Mouse (Mus musculus) limb, embryonic 11.5 days (tissue): ENCODE data around the gene Olfr316. TPM values are rescaled to one million over a fixed set of nuclear protein-coding genes. Genes with fewer than 3 reads are reported as not detected.
"Not testable (repeated sequence)": the region's sequence is repeated elsewhere in the genome, so short reads cannot be mapped to it uniquely, and the experiment has no call there.

Experiments used
- ATAC-seq: fragments of 200-750 bp; cut with Nextera tagmentation; 2 replicates; pipeline ENCODE4 v1.8.0; 2017; ENCODE audit warnings: low read depth; ENCODE audit not compliant: insufficient number of reproducible peaks, low FRiP score, low TSS enrichment
- DNase-seq: peaks from one replicate; pipeline ENCODE4 v3.0.0-alpha.2; 2015; ENCODE audit warnings: low spot score
- H3K27ac ChIP-seq: fragments of 300-500 bp; sonication (generic); replicated peaks from 2 replicates; pipeline ENCODE4 v1.5.1; 2014; ENCODE audit warnings: low read depth, mild to moderate bottlenecking, low read length
- H3K27me3 ChIP-seq: fragments of 300-500 bp; sonication (generic); 2 replicates; pipeline ENCODE4 v1.6.1; 2014; ENCODE audit warnings: mild to moderate bottlenecking, low read length, mixed read lengths; ENCODE audit not compliant: control insufficient read depth, insufficient read depth
- H3K36me3 ChIP-seq: fragments of 300-500 bp; sonication (generic); 2 replicates; pipeline ENCODE4 v1.6.1; 2014; ENCODE audit warnings: mild to moderate bottlenecking, low read length, moderate library complexity, mixed read lengths; ENCODE audit not compliant: control insufficient read depth, insufficient read depth
- H3K4me1 ChIP-seq: fragments of 300-500 bp; sonication (generic); 2 replicates; pipeline ENCODE4 v1.6.1; 2014; ENCODE audit warnings: low read length, mixed read lengths; ENCODE audit not compliant: control insufficient read depth, insufficient read depth
- H3K4me2 ChIP-seq: fragments of 300-500 bp; sonication (generic); 2 replicates; pipeline ENCODE4 v1.6.1; 2014; ENCODE audit warnings: low read depth, mild to moderate bottlenecking, moderate library complexity; ENCODE audit not compliant: severe bottlenecking
- H3K4me3 ChIP-seq: fragments of 300-500 bp; sonication (generic); 2 replicates; pipeline ENCODE4 v1.5.1; 2014; ENCODE audit warnings: low read depth, low read length
- H3K9ac ChIP-seq: fragments of 300-500 bp; sonication (generic); 2 replicates; pipeline ENCODE4 v1.6.1; 2014; ENCODE audit warnings: mild to moderate bottlenecking, low read length
- H3K9me3 ChIP-seq: fragments of 300-500 bp; sonication (generic); 2 replicates; pipeline ENCODE4 v1.6.1; 2016; ENCODE audit warnings: low read length; ENCODE audit not compliant: control insufficient read depth
- WGBS: fragments of 180-500 bp; shearing (Covaris S2); extraction: QIAGEN DNeasy Blood & Tissue Kit; methylation state at CpG from one replicate; pipeline ENCODE4 v1.1.7; 2014; 5-methylcytosine and 5-hydroxymethylcytosine counted together
- polyA plus RNA-seq: library from polyadenylated mRNA; unstranded; fragments of >200 nt; fragmentation: Nextera tagmentation; extraction: Ambion mirVana; gene quantifications from 2 replicates; pipeline ENCODE4 v1.2.1, GENCODE M21; 2014

Gene Olfr316
- polyA plus RNA-seq, result not detected in 2 replicates

DNA sequence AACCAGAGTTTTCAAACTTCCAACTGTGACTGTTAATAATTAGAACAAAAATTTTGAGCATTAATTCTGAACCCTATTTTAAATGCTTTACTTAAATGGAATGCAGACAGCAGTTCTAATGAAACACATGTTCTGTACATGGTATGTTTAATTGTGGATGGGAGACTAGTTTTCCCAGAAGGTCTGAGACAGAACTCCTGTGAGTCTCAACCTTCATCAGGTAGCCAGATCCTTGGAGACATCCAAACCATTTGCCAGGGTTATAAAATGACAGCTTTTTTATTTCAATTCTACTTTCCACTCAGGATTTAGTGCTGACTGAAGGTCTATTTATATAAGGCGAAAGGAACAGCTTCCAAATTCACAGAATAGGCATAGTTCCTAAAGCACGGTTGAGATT is at the start of gene Olfr316:
Gene Olfr316, plus strand, starts transcription at position 301 of the 400 bp plus-strand sequence.
- no peak for ATAC-seq
- 91% methylated on average over 2 of the region's 2 CpGs for WGBS

GRCm38 (mm10) chr11:58709086-58709485 is 43.4 kb upstream of the Olfr316 start:
- DNase-seq (no peak), ATAC-seq (no peak)
- H3K4me3 ChIP-seq, result no peak overlapping the region
- no peaks in the 10 kb centered on the region for H3K4me1 ChIP-seq
- H3K4me2 ChIP-seq, result no peak overlapping the region
- H3K27me3 ChIP-seq, result no peaks in the 10 kb centered on the region
- no peak overlapping the region for H3K27ac ChIP-seq
- H3K9me3 ChIP-seq, result no peaks in the 10 kb centered on the region
- H3K36me3 ChIP-seq, result no peaks in the 10 kb centered on the region
- H3K9ac ChIP-seq, result no peak overlapping the region
- WGBS, result 79% methylated on average over 11 of the region's 11 CpGs

More for the DNA sequence above, at the start of gene Olfr316:
- no peaks in the 10 kb centered on the region for H3K9me3 ChIP-seq
- no peak within 1 kb of the TSS for H3K27ac ChIP-seq
- H3K4me3 ChIP-seq, result no peak within 1 kb of the TSS
- no peak within 1 kb of the TSS for H3K4me2 ChIP-seq
- no peak for DNase-seq
- no peaks in the 10 kb centered on the region for H3K36me3 ChIP-seq
- no peaks in the 10 kb centered on the region for H3K27me3 ChIP-seq
- H3K4me1 ChIP-seq, result no peaks in the 10 kb centered on the region
- H3K9ac ChIP-seq, result no peak within 1 kb of the TSS

- H3K4me3 ChIP-seq, H3K4me2 ChIP-seq, H3K9ac ChIP-seq, H3K27me3 ChIP-seq, DNase-seq, H3K27ac ChIP-seq, H3K36me3 ChIP-seq, H3K4me1 ChIP-seq, H3K9me3 ChIP-seq, ATAC-seq: not testable (repeated sequence)
- WGBS, result 88% methylated on average over 6 of the region's 7 CpGs
Measured at GRCm38 (mm10) chr11:58717723-58718122, 34.8 kb upstream of the Olfr316 start.

GRCm38 (mm10) chr11:58719701-58720100 is 32.8 kb upstream of the Olfr316 start:
- no peaks in the 10 kb centered on the region for H3K9me3 ChIP-seq
- no peak overlapping the region for H3K4me2 ChIP-seq
- WGBS, result 82% methylated on average over 4 of the region's 4 CpGs
- ATAC-seq, result no peak
- no peaks in the 10 kb centered on the region for H3K27me3 ChIP-seq
- DNase-seq, result no peak
- H3K4me1 ChIP-seq, result no peaks in the 10 kb centered on the region
- H3K4me3 ChIP-seq, result no peak overlapping the region
- no peaks in the 10 kb centered on the region for H3K36me3 ChIP-seq
- H3K27ac ChIP-seq, result no peak overlapping the region
- H3K9ac ChIP-seq, result no peak overlapping the region

DNA sequence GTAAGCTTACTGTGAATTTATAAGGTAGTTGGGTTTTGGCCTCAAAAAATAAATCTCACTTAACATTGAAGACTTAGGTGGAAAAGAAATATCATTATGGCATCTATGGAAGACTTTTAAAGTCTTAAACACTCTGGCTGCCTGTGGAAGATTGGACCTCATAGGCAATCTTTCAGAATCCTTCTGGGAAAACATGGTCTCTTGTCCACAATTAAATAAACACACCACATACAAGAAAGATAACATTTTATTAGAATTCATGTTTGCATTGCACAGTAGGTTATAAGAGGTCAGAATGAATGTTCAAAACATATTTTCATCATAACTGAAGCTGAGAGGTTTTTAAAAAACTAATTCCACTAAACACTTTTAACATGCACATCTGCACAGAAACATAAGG is 28.6 kb upstream of the Olfr316 start, which contains the start of gene Olfr318:
Gene Olfr318, minus strand, starts transcription at position 101 of the 400 bp plus-strand sequence.
- ATAC-seq (no peak), DNase-seq (no peak)
- H3K27me3 ChIP-seq, result no peaks in the 10 kb centered on the region
- no peaks in the 10 kb centered on the region for H3K36me3 ChIP-seq
- H3K4me2 ChIP-seq, result no peak within 1 kb of the TSS
- no peak within 1 kb of the TSS for H3K4me3 ChIP-seq
- H3K27ac ChIP-seq, result no peak within 1 kb of the TSS
- no peaks in the 10 kb centered on the region for H3K4me1 ChIP-seq
- no peak within 1 kb of the TSS for H3K9ac ChIP-seq
- no peaks in the 10 kb centered on the region for H3K9me3 ChIP-seq

DNA sequence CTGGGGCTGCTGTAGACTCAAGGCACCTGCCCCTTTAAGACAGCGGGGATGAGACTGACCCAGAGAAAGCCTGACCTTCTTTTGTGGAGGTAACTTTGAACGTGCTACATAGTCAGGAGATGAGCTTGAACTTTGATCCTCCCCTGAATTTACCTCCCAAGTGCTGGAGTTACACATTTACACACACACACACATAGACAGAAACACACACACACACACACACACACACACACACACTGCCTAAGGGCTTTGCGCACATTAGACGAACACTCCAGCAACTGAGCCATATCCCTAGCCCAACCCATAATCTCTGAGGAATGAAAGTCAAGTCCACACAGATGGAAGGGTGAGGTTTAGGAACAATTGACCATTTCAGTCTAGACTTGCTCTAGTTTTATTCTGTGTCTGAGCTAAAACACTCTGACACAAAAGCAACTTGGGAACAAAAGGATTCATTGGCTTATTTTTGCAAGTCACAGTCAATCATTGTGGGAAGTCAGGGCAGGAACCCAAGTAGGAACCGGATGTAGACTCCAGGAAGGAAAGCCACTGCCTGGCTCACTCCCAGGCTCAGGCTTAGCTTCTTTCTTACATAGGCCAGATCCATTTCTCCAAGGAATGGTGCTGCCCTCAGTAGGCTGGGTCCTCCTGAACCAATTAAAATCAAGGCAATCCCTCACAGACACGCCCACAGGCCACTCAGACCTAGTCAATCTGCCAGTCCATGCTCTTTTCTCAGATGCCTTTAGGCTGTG is 24.5 kb upstream of the Olfr316 start:
- not testable (repeated sequence) for H3K36me3 ChIP-seq, H3K27me3 ChIP-seq, H3K4me2 ChIP-seq, H3K9ac ChIP-seq, H3K4me1 ChIP-seq, DNase-seq, H3K9me3 ChIP-seq, H3K27ac ChIP-seq, H3K4me3 ChIP-seq, ATAC-seq
- WGBS, result 92% methylated on average over 6 of the region's 6 CpGs

- no peak overlapping the region for H3K4me2 ChIP-seq
- H3K4me3 ChIP-seq, result no peak overlapping the region
- 71% methylated on average over 3 of the region's 3 CpGs for WGBS
- H3K4me1 ChIP-seq, result no peaks in the 10 kb centered on the region
- H3K9me3 ChIP-seq, result no peaks in the 10 kb centered on the region
- ATAC-seq, result no peak
- no peaks in the 10 kb centered on the region for H3K27me3 ChIP-seq
- H3K9ac ChIP-seq, result no peak overlapping the region
- DNase-seq, result no peak
- no peak overlapping the region for H3K27ac ChIP-seq
- no peaks in the 10 kb centered on the region for H3K36me3 ChIP-seq
Measured at GRCm38 (mm10) chr11:58733372-58733771, 19.2 kb upstream of the Olfr316 start.

- no peaks in the 10 kb centered on the region for H3K36me3 ChIP-seq
- H3K4me3 ChIP-seq, result no peak within 1 kb of the TSS
- no peaks in the 10 kb centered on the region for H3K27me3 ChIP-seq
- WGBS, result 63% methylated on average over 4 of the region's 4 CpGs
- H3K4me1 ChIP-seq, result no peaks in the 10 kb centered on the region
- H3K27ac ChIP-seq, result no peak within 1 kb of the TSS
- DNase-seq (no peak), ATAC-seq (no peak)
- no peak within 1 kb of the TSS for H3K9ac ChIP-seq
- no peak within 1 kb of the TSS for H3K4me2 ChIP-seq
- H3K9me3 ChIP-seq, result no peaks in the 10 kb centered on the region
Measured at GRCm38 (mm10) chr11:58738792-58739262, 13.7 kb upstream of the Olfr316 start, which contains the start of gene Olfr317. Olfr317 (minus strand) TSS chr11:58739212.
